Mouse (Mus musculus): ENCODE results near the gene Foxn3.

GRCm38 (mm10) chr12:99162639-99163341 lies 400.6 kb downstream of the Foxn3 start:
- no peak for TF ChIP-seq CTCF (IDR thresholded peaks at IDR 0.05)
- no peak for TF ChIP-seq EP300 (IDR thresholded peaks at IDR 0.05)
